Mouse (Mus musculus) adrenal gland, adult 2 months (tissue): Measurements from ENCODE around the gene Galnt12. TPM values are rescaled to one million over a fixed set of nuclear protein-coding genes. Genes with fewer than 3 reads are reported as not detected.
A peak's percentile ranks its signal among the peaks of the same experiment; 100 is the strongest.
"Not testable (repeated sequence)": the region's sequence is repeated elsewhere in the genome, so short reads cannot be mapped to it uniquely, and the experiment has no call there.

Experiments used
- DNase-seq: peaks from one replicate; pipeline ENCODE4 v3.0.0; 2021
- long read RNA-seq: library from polyadenylated mRNA; stranded (forward); transcript quantifications from one replicate; pipeline ENCODE4 v2.0.0, GENCODE M21; 2021
- polyA plus RNA-seq: library from polyadenylated mRNA; depleted of rRNA; stranded (reverse); fragments of >200 nt; gene quantifications from 2 replicates; pipeline ENCODE4 v1.2.3, GENCODE M21; 2012; rRNA removed
- total RNA-seq, 2 experiments: library from RNA; stranded (reverse); gene quantifications; 2 replicates each; pipeline ENCODE4 v1.2.3; 2021

Galnt12 gene
- total RNA-seq = 1 to 10 TPM in 1 of 2 experiments, under 1 TPM in 1; 0.40 to 1.0 TPM
- polyA plus RNA-seq = 1.9 TPM in 2 replicates
- long read RNA-seq = 0 reads

DNA sequence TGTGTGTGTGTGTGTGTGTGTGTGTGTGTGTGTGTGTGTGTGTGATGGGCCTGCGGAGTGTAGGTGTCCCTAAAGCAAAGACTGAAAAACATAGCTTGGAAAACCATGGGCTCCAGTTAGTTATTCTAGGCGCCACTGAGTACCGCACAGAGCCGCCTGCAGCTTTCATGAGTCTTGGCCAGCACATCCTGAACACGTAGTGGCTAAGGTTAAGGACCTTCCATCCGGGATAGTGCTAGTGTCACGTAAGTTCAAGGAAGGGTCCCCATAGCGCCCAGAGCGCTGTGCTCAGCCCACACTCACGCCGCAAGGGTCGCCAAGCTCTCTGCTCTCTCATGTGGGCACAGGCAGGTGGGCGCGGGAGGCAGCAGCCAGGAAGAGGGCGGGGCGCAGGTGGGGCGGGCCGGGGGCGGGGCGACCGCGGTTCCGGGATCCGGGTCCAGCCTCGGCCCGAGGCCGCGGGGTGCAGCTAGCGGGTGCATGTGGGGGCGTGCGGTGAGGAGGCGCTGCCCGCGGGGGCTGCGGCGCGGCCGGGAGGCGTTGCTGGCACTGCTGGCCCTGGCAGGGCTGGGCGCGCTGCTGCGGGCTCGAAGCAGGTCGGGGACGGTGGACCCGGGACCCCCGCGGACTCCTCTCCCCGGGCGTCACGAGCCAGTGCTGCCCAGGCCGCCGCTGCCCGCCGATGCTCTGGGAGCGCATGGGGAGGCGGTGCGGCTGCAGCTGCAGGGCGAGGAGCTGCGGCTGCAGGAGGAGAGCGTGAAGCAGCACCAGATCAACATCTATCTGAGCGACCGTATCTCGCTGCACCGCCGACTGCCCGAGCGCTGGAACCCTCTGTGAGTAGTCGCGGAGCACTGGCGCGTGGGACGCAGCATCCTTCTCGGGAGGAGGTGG lies at the start of gene Galnt12:
Gene Galnt12 (plus strand): TSS at position 417 of the 894 bp plus-strand sequence.
- DNase-seq = peak; percentile 31

DNA sequence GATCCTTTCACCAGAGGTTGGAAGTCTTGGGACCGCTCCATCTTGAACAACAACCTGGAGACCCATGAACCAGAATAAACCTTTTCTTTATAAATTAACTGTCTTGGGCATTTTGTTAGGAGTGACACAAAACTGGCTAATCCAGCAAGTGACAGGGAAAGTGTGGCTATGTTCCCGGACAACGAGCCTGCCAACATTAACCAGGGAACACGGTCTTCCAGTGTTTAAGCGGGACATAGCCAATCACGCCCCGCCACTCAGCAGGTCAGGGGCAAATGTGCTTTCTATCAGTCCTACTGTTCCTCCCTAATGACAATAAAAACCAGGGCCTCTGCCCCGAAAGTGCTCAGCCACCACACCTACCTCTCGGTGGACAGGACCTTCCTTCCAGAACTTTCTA lies 47.8 kb upstream of the Galnt12 start:
- no peak for DNase-seq

DNA sequence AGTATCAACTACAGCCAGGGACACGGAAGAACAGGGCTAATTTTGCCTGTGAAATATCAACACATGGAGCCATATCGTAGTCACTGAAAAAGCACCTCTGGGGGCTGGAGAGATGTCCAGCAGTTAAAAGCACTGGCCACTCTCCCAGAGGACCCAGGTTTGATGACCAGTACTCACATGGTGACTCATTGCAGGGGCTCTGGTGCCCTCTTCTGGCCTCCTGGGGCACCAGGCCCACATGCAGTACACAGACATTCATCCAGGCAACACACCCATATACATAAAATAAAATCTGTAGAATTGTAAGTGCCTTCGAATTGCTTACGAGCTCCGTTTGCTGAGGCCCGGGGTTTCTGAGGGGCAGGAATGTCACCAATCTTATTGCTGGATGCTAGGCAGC lies 44.7 kb upstream of the Galnt12 start:
- no peak for DNase-seq

DNA sequence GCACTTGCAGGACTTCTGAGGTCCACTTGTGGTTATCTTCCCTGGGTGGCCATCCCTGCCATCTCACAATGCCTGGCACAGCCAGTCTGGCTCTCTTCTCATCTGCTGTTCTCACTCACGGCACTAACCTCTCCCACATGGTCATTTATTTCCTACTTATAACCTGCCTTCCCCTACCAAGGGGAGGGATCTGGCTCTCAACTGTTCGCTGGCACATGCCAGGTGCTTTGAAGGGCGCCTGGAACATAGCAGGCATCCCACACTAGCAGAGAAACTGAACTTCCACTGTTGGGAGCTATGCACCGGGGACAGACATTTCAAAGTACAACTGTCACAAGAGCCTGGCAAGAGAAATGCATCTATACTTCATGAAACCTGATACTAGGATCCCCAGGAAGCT lies 43.9 kb upstream of the Galnt12 start:
- DNase-seq = no peak

DNA sequence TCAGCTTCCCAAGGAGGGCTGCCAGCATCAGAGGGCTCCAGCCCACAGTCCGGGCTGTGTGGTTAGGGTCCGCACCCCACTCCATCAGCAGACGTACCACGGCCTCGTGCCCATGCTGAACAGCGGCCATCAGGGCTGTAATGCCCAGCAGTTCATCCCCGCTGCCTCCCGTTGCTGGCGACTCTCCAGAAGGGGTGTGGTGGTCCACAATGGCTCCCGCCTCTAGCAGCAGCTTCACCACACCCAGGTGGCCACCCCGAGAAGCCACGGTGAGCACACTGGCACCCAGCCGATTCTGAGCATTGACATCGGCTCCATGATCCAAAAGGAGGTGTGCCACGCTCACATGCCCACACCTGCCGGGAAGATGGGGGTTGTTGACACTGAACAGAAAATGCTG lies 42.5 kb upstream of the Galnt12 start:
- DNase-seq = no peak

DNA sequence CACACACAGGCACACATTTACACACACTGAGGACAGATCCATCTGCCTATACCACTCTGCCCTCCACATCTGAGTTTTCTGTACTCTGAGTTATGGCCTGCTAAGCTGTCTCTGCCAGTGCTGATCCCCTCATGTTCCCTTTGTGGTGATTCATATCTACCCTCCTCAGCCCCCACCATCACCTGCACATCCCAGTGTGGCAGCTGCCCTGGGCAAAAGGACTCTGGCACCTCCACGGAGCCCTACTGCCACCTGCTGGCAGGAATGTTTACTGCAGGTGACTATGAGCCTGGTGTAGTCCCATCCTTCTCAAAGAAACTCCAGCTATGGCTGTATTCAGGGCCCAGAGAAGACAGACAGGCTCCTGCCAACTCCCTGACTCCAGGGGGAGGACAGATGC lies 41.5 kb upstream of the Galnt12 start:
- peak; percentile 86 for DNase-seq

DNA sequence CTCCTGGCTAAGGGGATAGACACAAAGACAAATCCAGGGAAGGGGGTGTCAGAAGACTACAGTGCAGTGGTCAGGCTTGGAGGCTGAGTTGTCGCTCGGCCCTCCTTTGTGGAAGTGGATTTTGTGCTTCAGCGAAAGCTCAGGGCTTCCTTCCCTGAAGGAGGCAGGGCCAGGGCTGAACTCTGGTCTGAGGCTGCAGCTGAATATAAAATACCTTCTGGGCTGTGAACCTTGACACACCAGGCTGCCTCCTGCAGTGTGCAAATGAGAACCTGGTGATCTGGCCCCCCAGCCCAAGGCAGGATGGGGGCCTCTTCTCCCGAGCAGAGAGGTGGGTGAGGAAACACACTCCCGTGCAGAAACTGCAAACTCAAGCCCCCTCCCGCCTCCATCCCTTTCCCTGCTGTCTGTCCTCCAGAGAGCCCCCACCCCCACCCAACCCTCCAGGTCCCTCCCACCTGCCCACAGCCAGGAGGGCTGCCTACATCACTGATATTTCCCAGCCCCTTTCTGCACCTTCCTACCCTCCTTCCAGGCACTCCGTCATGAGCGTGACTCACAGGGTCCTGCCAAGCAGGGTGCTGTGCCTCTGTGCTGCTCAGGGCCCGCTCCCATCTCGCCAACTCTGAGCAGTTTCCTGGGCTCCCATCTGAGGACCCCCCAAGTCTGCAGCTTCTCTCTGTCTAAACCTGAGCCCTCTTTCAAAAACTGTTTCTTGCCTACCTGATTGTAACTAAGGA lies 40.9 kb upstream of the Galnt12 start:
- DNase-seq = no peak

DNA sequence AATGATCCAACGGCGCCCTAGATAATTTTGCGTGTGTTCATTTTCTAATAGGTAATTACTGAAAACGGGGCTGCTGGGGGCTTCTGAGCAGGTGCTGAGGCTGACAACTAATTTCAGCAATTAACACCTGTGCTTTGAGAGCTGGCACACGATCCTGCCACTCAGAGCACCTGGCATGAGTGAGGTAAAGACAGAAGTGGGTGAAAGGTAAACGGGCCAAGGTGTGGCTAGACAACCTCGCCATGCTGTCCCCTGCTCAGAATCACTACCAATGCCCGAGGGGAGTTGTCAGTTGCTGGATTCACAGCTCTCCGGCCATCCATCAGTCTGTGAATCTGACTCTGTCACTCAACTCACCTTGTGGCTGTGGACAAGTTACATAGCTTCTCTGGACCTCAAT lies 39.8 kb upstream of the Galnt12 start:
- no peak for DNase-seq

DNA sequence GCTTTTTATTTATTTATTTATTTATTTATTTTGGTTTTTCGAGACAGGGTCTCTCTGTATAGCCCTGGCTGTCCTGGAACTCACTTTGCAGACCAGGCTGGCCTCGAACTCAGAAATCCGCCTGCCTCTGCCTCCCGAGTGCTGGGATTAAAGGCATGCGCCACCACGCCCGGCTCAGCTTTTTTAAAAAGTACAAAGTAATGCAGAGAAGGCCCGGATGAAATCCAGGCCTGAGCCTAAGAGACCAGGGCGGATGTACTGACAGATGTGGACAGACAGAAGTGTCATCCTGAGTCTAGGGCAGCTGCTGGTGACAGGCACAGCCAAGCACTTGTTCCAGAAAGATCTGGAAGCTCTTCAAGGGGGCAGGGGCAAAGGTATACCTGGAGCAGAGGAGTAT lies 36.5 kb upstream of the Galnt12 start:
- not testable (repeated sequence) for DNase-seq

DNA sequence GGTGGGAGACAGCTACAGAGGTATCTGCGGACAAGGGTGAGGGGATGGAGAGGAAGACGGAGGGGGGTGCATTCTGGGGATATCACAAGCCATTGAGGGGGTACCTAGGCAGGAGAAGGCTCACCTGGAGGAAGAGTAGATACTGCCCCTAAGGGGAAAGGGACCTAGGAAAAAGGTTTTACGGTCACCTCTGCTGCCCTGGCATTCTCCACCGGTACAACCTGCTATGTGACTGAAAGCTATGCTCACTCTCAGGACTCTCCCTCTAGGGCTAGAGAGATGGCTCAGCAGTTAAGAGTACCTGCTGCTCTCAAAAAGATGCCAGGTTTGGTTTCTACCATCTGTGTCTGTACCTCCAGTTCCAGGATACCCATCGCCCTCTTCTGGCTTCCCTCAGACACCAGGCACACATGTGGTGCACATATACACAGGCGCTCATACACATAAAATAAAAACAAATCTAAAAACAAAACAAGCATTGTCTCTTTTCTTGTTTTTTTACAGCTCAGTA lies 36.1 kb upstream of the Galnt12 start:
- no peak for DNase-seq

DNA sequence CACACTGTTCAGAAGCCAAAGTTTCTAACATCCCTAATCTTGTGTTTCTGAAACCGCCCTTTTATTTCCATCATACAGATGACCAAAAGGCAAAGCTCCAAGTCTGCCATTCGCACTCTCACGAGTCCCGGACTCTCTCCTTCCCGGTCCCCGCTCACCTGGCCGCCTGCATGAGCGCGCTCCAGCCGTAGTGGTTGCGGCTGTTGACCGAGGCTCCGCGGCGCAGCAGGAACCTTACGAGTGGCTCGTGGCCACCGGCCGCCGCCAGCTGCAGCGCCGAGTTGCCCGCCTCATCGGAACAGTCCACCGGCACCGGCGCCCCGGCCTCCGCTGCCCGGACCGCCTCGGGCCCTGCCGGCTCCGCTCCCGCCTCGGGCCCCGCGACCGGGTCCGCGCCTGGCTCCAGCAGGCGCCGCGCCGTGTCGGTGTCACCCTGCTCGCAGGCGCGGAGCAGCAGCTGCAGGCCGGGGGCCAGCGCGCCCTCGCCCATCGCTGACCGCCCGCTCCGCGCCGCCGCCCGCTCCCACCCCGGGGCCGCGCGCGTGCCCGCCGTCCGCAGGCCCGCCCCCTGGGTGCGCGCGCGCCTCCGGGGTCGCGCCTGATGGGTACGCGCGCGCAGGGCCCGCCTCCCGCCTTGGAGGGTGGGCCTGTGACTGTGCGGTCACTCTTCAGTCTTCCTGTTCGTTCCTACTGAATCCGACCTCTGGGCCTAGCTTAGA lies 34.8 kb upstream of the Galnt12 start, which contains the start of gene Anks6:
Gene Anks6 (minus strand): TSS at position 637 of the 719 bp plus-strand sequence.
- peak; percentile 88 for DNase-seq

DNA sequence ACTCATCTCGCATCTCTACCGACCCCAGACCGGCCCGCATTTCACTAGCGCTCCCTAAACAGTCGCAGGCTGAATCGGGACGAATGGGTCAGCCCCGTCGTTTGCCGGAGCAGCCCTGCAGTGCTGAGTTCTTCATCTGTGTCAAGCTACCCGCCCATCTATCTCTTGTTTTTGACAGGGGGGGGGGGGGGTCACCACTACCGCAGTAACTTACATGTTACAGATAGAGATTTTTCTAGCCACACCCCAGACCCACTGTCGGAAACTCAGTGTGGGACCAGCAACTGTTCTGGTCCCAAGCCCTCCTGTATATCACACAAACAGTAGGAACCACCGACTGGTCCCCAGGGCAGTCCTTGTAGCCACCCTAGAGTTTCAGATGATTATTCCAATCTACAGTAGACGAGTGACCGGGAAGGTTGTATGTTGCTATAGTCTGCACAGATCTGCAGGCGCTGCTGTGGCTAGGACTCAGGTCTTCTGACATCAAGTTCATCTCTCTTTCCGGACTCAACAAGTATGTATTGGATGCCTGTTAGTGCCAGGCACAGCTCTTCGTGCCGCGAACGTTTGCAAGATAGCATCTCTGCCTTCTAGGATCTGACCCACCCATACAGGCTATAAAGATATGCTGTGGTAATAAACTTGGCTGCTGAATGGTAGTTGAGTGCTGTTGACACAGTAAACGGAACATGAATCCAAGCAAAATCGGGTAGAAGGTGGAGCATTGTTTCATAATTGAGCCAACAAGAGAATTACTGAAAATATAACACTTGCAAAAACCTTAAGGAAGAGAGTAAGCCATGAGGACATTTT lies 34.0 kb upstream of the Galnt12 start:
- no peak for DNase-seq

DNA sequence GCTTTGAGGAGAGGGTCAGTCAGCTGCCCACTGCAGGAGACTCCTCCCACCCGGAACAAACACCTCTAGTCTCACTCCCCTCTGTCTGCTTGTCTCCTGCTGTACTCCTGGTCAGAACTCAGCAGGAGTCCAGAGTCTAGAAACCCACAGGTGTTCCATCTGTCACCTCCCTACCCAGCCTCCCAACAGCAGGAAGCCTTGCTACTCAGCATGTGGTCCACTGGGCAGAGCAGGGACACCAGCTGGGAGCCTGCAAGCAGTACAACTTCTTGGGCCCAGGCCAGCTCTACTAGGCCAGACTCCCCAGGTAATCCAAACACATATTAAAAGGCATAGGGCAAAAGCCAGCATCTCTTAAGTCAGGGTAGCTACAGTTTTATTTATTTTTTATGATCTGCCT lies 30.8 kb upstream of the Galnt12 start:
- no peak for DNase-seq

DNA sequence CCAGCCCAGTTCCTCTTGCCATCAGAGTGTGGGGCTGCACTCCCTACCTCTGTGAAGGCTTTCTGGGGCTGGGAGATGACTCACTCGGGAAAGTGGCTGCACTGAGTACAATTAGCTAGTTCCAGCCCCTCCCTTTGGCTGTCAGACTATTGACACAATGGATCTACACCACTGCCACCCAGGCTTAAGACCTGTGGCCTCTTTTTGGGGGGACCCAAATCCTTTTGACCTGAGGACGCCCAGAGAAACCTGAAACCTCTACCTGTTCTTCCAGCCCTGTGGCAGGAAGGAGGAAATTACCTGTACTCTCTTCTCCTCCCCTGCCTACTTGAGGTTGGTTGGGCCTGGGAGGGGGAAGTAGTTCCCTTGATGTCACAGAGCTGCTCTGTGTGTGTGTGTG lies 16.7 kb upstream of the Galnt12 start:
- DNase-seq = no peak

DNA sequence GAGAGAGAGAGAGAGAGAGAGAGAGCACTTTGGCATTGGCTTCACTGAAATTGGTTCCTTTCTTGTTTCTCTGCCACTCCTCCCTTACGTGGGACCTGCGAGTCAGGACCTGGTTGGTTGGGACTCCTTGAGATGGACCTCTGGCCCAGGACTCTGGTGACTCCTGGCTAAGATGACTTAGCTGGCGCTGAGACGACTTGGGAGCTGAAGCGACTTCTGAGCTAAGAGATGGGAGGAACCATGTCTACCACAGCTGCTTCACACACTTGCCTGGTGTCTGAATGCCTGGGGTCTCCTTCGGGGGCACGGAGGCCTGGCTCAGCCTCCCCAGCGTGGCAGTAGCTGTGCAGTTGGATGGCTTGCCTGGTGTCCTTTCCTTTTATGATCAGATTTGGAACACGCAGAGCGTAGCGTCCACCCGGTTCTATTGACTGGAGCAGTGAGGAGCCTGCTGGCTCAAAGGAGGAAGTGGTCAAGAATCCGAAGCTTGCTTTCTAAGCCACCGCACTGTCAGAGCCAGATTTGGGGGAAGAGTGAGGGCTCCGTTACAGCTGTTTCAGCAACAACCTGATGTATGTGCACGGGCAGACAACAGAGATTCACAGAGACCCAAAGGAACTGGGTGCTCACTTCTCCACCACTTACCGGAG lies 11.6 kb upstream of the Galnt12 start:
- no peak for DNase-seq

DNA sequence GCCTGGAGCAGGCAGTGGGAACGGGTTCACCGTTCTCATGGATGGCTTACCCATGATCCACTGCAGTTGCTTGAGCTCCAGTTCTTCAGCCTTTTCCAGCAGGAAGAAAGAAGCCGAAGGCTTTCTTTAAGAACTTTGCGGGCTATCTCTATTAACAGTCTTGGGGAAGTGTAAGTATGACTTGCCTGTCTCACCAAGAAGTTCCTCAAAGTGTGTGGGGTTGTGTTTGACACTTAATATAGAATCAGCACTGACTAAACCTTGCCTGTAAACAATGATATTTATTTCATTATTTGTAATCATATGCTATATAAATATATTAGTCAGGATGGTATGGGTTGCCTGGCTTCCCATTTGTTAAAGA lies 11.1 kb upstream of the Galnt12 start:
- DNase-seq = no peak

DNA sequence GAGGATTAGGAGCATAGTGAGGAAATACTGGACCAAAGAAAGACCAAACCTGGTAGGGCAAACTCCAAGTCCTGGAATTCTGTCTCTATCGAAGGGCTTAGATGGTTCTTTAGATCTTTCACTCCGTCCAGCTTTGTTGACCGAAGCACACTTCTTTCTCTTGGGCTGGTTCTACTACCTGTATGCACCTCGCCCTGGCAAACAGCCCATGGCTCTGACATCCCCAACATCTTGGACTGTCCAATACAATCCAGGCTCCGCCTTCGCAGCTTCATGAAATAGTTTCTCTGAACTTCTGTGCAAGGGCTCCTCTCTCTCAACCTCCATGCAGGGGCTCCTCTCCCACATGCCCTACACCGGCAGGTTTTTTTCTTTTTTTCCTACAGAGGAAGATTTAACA lies 7.9 kb upstream of the Galnt12 start:
- no peak for DNase-seq

DNA sequence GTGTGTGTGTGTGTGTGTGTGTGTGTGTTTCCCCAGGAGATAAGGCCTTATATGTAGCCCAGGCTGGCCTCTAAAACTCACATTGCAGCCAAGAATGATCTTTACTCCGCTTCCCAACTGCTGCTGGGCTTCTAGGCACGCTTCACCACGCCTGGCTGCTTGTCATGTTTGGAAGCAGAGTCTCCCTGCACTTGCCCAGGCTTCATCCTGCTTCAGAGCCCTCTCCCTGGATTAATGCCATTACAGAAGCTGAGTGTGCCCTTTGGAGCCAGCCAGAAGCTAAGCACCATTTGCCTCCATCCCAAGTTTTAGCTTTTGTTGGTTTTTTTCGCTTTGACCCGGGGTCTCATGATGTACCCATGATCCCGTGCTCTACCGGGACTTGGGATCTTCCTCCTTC lies 3.0 kb upstream of the Galnt12 start:
- no peak for DNase-seq

DNA sequence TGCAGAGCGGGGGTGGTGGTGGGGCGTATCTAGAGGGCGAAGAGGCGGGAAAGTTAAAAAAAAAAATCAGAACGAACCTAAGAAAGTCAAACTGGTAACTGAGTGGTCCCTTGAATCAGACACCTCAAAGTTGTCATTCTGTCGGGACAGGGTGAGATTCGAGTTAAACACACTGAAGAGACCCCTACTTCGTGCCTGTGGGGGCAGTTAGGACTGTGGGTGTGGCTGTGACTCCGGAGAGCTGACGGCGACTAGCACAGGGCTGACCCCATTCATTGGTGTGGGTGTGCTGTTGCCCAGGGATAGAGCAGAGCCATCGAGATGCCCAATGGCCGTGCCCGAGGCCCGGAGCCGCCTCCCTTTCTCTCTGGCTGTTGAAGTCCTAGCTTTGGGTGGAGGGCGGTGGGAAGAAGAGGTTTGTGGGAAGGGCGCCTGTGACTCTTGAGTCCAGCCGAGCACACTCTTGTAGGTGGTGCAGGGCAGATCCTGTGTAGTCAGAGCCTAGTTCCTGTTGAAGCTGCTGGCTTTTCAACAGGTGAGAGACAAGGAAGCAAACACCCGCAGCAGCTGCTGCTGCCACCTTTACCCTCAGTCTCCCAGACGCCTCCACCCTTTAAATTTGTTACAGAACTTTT lies 795 bp downstream of the Galnt12 start:
- DNase-seq = no peak

DNA sequence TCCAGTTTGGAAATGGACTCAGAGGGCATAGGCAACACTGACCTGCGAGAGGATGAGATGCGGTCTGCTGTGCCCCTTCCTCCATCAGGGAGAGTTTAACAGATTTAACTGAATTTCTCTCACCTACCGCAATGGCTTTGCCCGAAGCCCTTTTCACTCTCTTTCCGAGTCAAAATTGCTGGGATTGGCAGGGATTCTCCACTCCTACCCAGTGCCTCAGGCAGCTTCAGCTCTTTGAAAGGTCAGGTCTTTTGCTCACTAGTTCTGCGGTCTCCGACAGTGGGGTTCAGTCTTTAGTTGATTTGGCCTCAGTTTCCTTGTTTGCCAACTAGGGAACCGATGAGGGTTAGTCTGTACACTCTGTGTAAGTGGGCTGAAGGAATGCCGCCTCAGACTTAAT lies 1.5 kb downstream of the Galnt12 start:
- DNase-seq = no peak
